Mouse (Mus musculus): ENCODE data around the gene Tmem256. TPM values are rescaled to one million over a fixed set of nuclear protein-coding genes. Genes with fewer than 3 reads are reported as not detected.

The Tmem256 gene
- total and polyA plus RNA-seq, 3 experiments = 202 to 513 (median 434) TPM

- ATAC-seq (ENCODE audit: extremely low read depth, insufficient number of reproducible peaks, low FRiP score, poor library complexity, severe bottlenecking) = no peak
- no peaks in the 10 kb centered on the region for H3K9me3 ChIP-seq (replicated peaks)
- DNase-seq (ENCODE audit: low spot score) = no peak
- peaks cover 16% of the 10 kb centered on the region for H3K4me1 ChIP-seq (ENCODE audit: insufficient read depth, low read depth, low read length)
- no peak overlapping the region for H3K4me3 ChIP-seq (ENCODE audit: low read depth, low read length)
- peaks cover 32% of the 10 kb centered on the region for H3K27me3 ChIP-seq (ENCODE audit: insufficient read depth, low read length)
- no peaks in the 10 kb centered on the region for H3K36me3 ChIP-seq (replicated peaks)
- TF ChIP-seq CTCF (IDR thresholded peaks at IDR 0.05; ENCODE audit: low read depth, low read length) (no peak), POLR2AphosphoS5 (IDR thresholded peaks at IDR 0.05; ENCODE audit: insufficient replicate concordance, low read depth, low read length) (no peak), GATA2 (IDR thresholded peaks at IDR 0.05; ENCODE audit: borderline replicate concordance, low read depth, low read length) (no peak), GATA1 (IDR thresholded peaks at IDR 0.05; ENCODE audit: borderline replicate concordance, low read length) (no peak), TAL1 (conservative IDR thresholded peaks at IDR 0.05; ENCODE audit: low read depth, low read length) (no peak)
These were observed 33.5 kb downstream of the Tmem256 start for GRCm38 (mm10) chr11:69871822-69872221.

DNA sequence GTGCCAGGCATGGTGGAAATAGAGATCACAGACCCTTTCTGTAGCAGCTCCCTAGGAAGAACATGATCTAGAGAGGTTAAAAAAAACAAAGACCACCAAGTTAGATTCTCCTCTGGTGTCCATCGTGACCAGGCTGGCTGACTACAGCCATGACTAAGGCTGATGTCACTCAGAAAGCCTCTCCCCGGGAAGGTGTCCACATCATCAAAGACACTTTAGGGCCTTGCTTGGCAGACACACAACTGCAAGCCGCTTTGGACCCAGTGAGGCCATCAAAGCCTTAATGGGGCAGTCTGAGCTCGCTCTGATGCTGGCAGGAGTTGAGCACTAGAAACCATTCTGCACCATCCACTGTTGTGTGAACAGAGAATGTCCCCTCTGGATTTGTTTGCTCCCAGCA, 34.1 kb downstream of the Tmem256 start:
- H3K36me3 ChIP-seq (replicated peaks) = no peaks in the 10 kb centered on the region
- H3K4me1 ChIP-seq (ENCODE audit: insufficient read depth, low read depth, low read length) = peaks cover 16% of the 10 kb centered on the region
- no peak for DNase-seq (ENCODE audit: low spot score)
- no peaks in the 10 kb centered on the region for H3K9me3 ChIP-seq (replicated peaks)
- peaks cover 26% of the 10 kb centered on the region for H3K27me3 ChIP-seq (ENCODE audit: insufficient read depth, low read length)
- no peak overlapping the region for H3K4me3 ChIP-seq (ENCODE audit: low read depth, low read length)
- TF ChIP-seq TAL1 (conservative IDR thresholded peaks at IDR 0.05; ENCODE audit: low read depth, low read length) (no peak), POLR2AphosphoS5 (IDR thresholded peaks at IDR 0.05; ENCODE audit: insufficient replicate concordance, low read depth, low read length) (no peak), CTCF (IDR thresholded peaks at IDR 0.05; ENCODE audit: low read depth, low read length) (no peak), GATA2 (IDR thresholded peaks at IDR 0.05; ENCODE audit: borderline replicate concordance, low read depth, low read length) (no peak), GATA1 (IDR thresholded peaks at IDR 0.05; ENCODE audit: borderline replicate concordance, low read length) (no peak)
- no peak for ATAC-seq (ENCODE audit: extremely low read depth, insufficient number of reproducible peaks, low FRiP score, poor library complexity, severe bottlenecking)

DNA sequence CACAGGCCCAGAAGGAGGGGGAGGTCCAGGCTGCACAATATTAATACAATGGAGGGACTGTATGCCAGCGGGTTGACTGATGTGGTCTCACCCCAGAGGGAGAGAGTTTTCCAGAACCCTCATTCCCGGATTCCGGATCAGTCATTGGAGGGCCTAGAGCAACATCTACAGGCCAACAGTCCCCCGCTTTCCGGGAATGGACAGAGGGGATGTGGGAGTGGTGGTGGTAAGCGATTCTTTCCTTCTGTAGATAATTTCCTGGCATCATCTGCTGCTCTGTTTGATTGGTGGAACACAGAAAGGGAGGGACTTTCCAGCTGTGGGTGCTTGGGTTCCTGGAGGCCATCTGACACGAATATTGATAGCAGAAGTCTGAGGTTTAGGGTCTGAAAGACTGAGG, 37.9 kb downstream of the Tmem256 start:
- H3K9me3 ChIP-seq (replicated peaks) = no peaks in the 10 kb centered on the region
- H3K36me3 ChIP-seq (replicated peaks) = peaks cover 8% of the 10 kb centered on the region
- no peak for DNase-seq (ENCODE audit: low spot score)
- no peak for TF ChIP-seq POLR2AphosphoS5 (IDR thresholded peaks at IDR 0.05; ENCODE audit: insufficient replicate concordance, low read depth, low read length)
- no peak for TF ChIP-seq GATA2 (IDR thresholded peaks at IDR 0.05; ENCODE audit: borderline replicate concordance, low read depth, low read length)
- no peak for TF ChIP-seq GATA1 (IDR thresholded peaks at IDR 0.05; ENCODE audit: borderline replicate concordance, low read length)
- no peak overlapping the region for H3K4me3 ChIP-seq (ENCODE audit: low read depth, low read length)
- peaks cover 45% of the 10 kb centered on the region for H3K4me1 ChIP-seq (ENCODE audit: insufficient read depth, low read depth, low read length)
- ATAC-seq (ENCODE audit: extremely low read depth, insufficient number of reproducible peaks, low FRiP score, poor library complexity, severe bottlenecking) = no peak
- H3K27me3 ChIP-seq (ENCODE audit: insufficient read depth, low read length) = peaks cover 21% of the 10 kb centered on the region

DNA sequence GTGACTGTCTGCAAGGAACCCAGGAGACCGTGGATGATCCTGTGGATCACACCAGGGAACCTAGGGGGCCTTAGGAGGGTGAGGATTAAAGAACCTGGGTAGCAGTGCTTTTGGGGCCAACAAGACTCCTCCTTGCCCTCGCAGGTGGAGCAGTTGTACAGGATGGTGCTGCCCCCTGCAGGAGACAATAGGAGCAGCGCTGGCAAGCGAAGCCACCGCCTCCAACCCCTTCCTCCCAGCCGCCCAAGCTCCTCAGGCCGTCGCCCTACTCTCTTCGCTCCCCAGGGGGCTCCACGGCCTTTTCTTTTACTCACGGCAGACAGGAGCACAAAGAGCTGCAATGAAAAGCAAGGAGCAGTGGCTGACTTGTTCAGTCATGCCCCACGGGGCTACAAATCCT, 38.6 kb downstream of the Tmem256 start:
- H3K9me3 ChIP-seq (replicated peaks) = no peaks in the 10 kb centered on the region
- DNase-seq (ENCODE audit: low spot score) = peak; percentile 64
- H3K4me3 ChIP-seq (ENCODE audit: low read depth, low read length) = no peak overlapping the region; the same call in 1 of the 2 replicates
- H3K36me3 ChIP-seq (replicated peaks) = peaks cover 15% of the 10 kb centered on the region
- ATAC-seq (ENCODE audit: extremely low read depth, insufficient number of reproducible peaks, low FRiP score, poor library complexity, severe bottlenecking) = no peak; the same call in 1 of the 2 replicates
- H3K4me1 ChIP-seq (ENCODE audit: insufficient read depth, low read depth, low read length) = peaks cover 52% of the 10 kb centered on the region
- TF ChIP-seq POLR2AphosphoS5 (IDR thresholded peaks at IDR 0.05; ENCODE audit: insufficient replicate concordance, low read depth, low read length) (no peak), CTCF (IDR thresholded peaks at IDR 0.05; ENCODE audit: low read depth, low read length) (peak; percentile 90)
- H3K27me3 ChIP-seq (ENCODE audit: insufficient read depth, low read length) = peaks cover 19% of the 10 kb centered on the region

GRCm38 (mm10) chr11:69877878-69878277, 39.6 kb downstream of the Tmem256 start, which contains the start of gene Tmem95:
Tmem95 (minus strand) TSS chr11:69878018.
- no peaks in the 10 kb centered on the region for H3K9me3 ChIP-seq (replicated peaks)
- ATAC-seq (ENCODE audit: extremely low read depth, insufficient number of reproducible peaks, low FRiP score, poor library complexity, severe bottlenecking) = no peak
- H3K27me3 ChIP-seq (ENCODE audit: insufficient read depth, low read length) = peaks cover 15% of the 10 kb centered on the region
- H3K4me3 ChIP-seq (ENCODE audit: low read depth, low read length) = no peak within 1 kb of the TSS; the same call in 1 of the 2 replicates
- TF ChIP-seq GATA2 (IDR thresholded peaks at IDR 0.05; ENCODE audit: borderline replicate concordance, low read depth, low read length) = no peak
- no peak for TF ChIP-seq CTCF (IDR thresholded peaks at IDR 0.05; ENCODE audit: low read depth, low read length)
- no peak for TF ChIP-seq TAL1 (conservative IDR thresholded peaks at IDR 0.05; ENCODE audit: low read depth, low read length)
- TF ChIP-seq GATA1 (IDR thresholded peaks at IDR 0.05; ENCODE audit: borderline replicate concordance, low read length) = no peak
- TF ChIP-seq POLR2AphosphoS5 (IDR thresholded peaks at IDR 0.05; ENCODE audit: insufficient replicate concordance, low read depth, low read length) = no peak
- no peak for DNase-seq (ENCODE audit: low spot score)
- peaks cover 56% of the 10 kb centered on the region for H3K4me1 ChIP-seq (ENCODE audit: insufficient read depth, low read depth, low read length)
- peaks cover 25% of the 10 kb centered on the region for H3K36me3 ChIP-seq (replicated peaks)

DNA sequence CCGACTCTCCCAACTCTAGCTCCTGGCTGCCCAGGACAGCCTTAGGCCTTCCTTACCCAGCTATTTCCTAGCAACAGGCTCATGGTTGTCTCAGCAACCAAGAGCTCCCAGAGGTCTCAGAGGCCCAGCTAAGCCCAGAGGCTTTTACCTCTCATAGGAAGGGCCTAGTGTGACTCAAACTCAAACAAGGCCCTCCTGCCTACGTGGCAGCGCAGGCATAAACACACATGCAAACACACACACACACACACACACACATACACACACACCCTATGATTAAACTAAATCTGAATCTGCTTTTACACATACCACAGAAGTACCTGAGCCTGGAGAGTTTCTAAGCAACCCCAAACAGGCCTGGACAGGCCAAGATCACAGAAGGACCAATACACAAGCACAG, 40.1 kb downstream of the Tmem256 start:
- no peak for ATAC-seq (ENCODE audit: extremely low read depth, insufficient number of reproducible peaks, low FRiP score, poor library complexity, severe bottlenecking)
- peaks cover 55% of the 10 kb centered on the region for H3K4me1 ChIP-seq (ENCODE audit: insufficient read depth, low read depth, low read length)
- H3K27me3 ChIP-seq (ENCODE audit: insufficient read depth, low read length) = peaks cover 15% of the 10 kb centered on the region

More for the DNA sequence above, 40.1 kb downstream of the Tmem256 start:
- TF ChIP-seq CTCF (IDR thresholded peaks at IDR 0.05; ENCODE audit: low read depth, low read length) (no peak), POLR2AphosphoS5 (IDR thresholded peaks at IDR 0.05; ENCODE audit: insufficient replicate concordance, low read depth, low read length) (no peak), GATA2 (IDR thresholded peaks at IDR 0.05; ENCODE audit: borderline replicate concordance, low read depth, low read length) (no peak), TAL1 (conservative IDR thresholded peaks at IDR 0.05; ENCODE audit: low read depth, low read length) (no peak), GATA1 (IDR thresholded peaks at IDR 0.05; ENCODE audit: borderline replicate concordance, low read length) (no peak)
- Histone ChIP-seq H3K4me3 (ENCODE audit: low read depth, low read length) (no peak overlapping the region), H3K9me3 (replicated peaks) (no peaks in the 10 kb centered on the region), H3K36me3 (replicated peaks) (peaks cover 30% of the 10 kb centered on the region)
- DNase-seq (ENCODE audit: low spot score) = no peak
